Mouse (Mus musculus): ENCODE results near the gene Gmds.

The Gmds gene

GRCm38 (mm10) chr13:32165581-32165980 is 173.0 kb downstream of the Gmds start:
- in situ Hi-C loops (cut with MboI, MseI): no loop called here

GRCm38 (mm10) chr13:32161567-32161966 is 177.0 kb downstream of the Gmds start:
- in situ Hi-C loops (cut with MboI, MseI): no loop called here

- in situ Hi-C loops (cut with MboI, MseI): no loop called here
Measured at GRCm38 (mm10) chr13:32158240-32158639, 180.3 kb downstream of the Gmds start.

GRCm38 (mm10) chr13:32145916-32146315 is 192.6 kb downstream of the Gmds start:
- in situ Hi-C loops (cut with MboI, MseI): no loop called here

GRCm38 (mm10) chr13:32145179-32145578 is 193.4 kb downstream of the Gmds start:
- in situ Hi-C loops (cut with MboI, MseI): no loop called here

GRCm38 (mm10) chr13:32143651-32144050 is 194.9 kb downstream of the Gmds start:
- in situ Hi-C loops (cut with MboI, MseI): no loop called here

GRCm38 (mm10) chr13:32134663-32135273 is 203.8 kb downstream of the Gmds start:
- in situ Hi-C loops (cut with MboI, MseI): no loop called here

- in situ Hi-C loops (cut with MboI, MseI): no loop called here
Measured at GRCm38 (mm10) chr13:32129970-32130369, 208.6 kb downstream of the Gmds start.

GRCm38 (mm10) chr13:32118386-32118785 is 220.2 kb downstream of the Gmds start:
- in situ Hi-C loops (cut with MboI, MseI): no loop called here

- in situ Hi-C loops (cut with MboI, MseI): no loop called here
Measured at GRCm38 (mm10) chr13:32115468-32115867, 223.1 kb downstream of the Gmds start.

GRCm38 (mm10) chr13:32113875-32114274 is 224.7 kb downstream of the Gmds start:
- in situ Hi-C loops (cut with MboI, MseI): no loop called here

- in situ Hi-C loops (cut with MboI, MseI): no loop called here
Measured at GRCm38 (mm10) chr13:32088303-32088977, 250.1 kb downstream of the Gmds start.

- in situ Hi-C loops (cut with MboI, MseI): no loop called here
Measured at GRCm38 (mm10) chr13:32080520-32081249, 257.9 kb downstream of the Gmds start.

GRCm38 (mm10) chr13:32073630-32074029 is 264.9 kb downstream of the Gmds start:
- in situ Hi-C loops (cut with MboI, MseI): no loop called here

- in situ Hi-C loops (cut with MboI, MseI): no loop called here
Measured at GRCm38 (mm10) chr13:32055321-32055720, 283.2 kb downstream of the Gmds start.

- in situ Hi-C loops (cut with MboI, MseI): no loop called here
Measured at GRCm38 (mm10) chr13:32053587-32053986, 285.0 kb downstream of the Gmds start.

GRCm38 (mm10) chr13:32047980-32048959 is 290.3 kb downstream of the Gmds start:
- in situ Hi-C loops (cut with MboI, MseI): no loop called here

- in situ Hi-C loops (cut with MboI, MseI): no loop called here
Measured at GRCm38 (mm10) chr13:32046961-32047360, 291.6 kb downstream of the Gmds start.

- in situ Hi-C loops (cut with MboI, MseI): no loop called here
Measured at GRCm38 (mm10) chr13:32042748-32043147, 295.8 kb downstream of the Gmds start.

GRCm38 (mm10) chr13:32040822-32041221 is 297.7 kb downstream of the Gmds start:
- in situ Hi-C loops (cut with MboI, MseI): no loop called here

- in situ Hi-C loops (cut with MboI, MseI): no loop called here
Measured at GRCm38 (mm10) chr13:32036902-32037301, 301.6 kb downstream of the Gmds start.
